Mouse (Mus musculus): Measurements from ENCODE around the gene Ift57.
A peak's percentile ranks its signal among the peaks of the same experiment; 100 is the strongest.

Ift57 gene

DNA sequence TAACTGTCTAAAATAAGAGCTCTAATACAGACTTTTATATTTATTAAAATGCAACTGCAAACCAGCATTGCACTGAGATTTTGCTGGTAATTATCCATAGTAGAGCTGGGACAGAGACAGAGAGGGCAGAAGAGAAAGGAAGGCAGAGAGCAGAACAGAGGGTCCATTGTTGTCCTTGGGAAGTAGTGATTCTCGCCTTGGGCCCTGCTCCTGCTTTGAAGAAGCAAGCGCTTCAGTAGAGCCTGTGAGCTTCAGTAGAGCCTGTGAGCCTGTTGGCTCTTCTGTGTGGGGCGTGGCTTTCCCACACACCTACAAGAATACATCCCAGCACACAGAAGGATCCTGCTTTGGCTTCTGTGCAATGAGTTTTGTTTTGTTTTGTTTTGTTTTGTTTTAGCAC, 54.3 kb downstream of the Ift57 start:
- DNase-seq (ENCODE audit: low spot score) = no peak

DNA sequence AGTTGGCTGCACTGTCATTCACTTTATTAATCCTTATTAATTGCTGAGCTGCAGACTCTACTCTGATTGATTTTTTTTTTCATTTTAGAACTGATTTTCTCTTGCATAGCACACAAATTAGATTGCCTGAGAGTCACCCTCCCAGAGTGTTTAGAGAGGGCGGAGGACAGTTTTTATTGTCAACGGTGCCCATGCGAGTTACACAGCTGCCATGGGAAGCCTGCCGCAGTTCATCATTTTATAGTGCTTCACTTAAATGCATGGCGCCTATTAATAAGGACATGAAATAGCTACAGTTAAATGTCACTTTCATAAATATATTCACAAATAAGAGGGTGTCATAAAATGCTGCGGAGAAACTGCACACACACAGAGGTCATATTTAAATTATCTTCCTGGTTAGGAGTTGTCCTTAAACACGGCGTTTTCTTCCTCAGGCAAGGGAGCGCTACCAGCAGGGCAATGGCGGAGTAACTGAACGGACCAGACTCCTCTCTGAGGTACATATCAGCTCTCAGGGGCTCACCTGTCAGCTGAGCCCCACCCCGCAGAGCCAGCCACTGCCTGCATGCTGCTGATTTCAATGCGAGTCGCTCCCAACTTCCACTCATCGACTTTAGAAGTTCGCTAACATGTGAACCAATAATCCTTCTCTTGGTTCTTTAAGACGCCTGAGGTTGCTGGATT, 61.6 kb downstream of the Ift57 start:
- DNase-seq (ENCODE audit: low spot score) = no peak

DNA sequence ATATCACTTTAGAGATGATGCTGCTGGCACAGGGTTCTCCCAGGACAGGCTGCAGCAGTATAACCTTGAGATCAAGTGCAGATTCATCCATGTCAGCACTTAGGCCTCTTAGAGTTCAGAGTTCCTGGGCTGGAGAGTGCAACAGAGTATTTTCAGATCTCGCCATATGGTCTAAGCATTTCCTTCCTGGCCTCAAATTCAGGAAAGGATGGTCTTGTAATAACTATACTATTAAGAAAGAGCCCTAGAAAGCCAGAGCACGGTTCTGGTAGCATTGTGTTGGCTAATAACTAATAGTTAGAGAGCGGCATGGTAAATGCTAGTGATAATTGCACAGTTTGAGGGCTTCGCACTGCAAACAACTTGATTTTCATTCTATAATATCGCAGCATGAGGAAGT, 62.9 kb downstream of the Ift57 start:
- no peak for DNase-seq (ENCODE audit: low spot score)

DNA sequence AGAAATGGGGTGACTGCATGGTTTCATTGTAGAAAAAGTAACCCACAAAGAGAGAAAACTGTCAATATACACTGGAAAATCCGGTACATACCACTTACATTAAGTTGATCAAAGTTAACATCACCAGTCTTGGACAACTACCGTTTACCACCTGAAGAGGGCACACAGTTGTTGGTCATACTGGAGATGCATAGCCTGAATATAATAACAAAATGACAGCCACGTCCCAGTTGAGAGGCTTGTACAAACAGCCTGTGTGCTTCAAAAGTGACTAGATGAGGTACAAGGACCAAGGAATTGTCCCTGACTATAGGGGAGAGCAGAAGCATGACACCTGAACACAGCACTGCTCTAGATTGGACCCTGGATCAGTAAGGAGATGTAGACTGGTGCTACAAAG, 67.3 kb downstream of the Ift57 start:
- peak; percentile 16 for DNase-seq (ENCODE audit: low spot score)

DNA sequence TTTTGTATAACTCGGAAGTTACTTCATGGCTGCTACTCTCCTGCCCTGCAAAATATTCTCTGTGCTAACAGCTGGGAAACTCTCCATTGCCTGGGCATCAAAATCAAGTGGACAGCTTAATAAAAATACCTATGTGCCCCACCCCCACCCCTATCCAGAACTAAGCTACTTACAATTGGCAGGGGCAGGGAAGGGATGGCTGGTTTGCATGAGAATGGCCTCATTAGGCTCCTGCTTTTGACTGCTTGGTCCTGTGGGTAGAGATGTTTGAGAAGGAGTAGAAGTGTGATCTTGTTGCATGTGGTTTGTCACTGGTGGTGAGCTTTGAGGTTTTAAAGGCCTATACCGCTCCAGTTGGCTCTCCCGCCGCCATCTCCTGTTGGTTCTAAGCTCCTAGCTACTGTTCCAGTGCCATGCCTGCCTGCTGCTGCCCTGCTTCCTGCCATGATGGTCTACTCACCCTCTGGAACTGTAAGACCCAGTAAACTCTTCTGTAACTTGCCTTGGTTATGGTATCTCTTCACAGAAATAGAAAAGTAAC, 69.5 kb downstream of the Ift57 start:
- no peak for DNase-seq (ENCODE audit: low spot score)

DNA sequence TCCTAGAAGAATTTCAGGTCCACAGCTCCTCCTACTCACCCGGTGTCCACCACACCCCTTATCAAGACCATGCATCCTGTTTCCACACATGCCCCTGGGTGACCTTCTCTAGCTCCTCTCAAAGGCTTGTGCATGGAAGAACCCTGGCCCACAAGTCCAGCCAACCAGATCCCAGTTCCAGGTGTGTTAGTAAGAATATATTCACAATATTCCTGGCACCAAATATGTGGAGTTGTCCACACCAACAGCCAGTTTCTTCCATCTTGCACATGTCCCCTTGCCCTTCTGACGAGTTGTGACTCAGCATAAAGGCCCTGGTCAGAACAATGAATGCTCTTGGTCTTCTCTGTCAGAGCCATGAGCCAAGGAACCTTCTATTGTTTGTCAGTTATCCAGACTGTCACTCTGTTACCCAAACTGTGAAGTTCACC, 70.8 kb downstream of the Ift57 start:
- DNase-seq (ENCODE audit: low spot score) = no peak

DNA sequence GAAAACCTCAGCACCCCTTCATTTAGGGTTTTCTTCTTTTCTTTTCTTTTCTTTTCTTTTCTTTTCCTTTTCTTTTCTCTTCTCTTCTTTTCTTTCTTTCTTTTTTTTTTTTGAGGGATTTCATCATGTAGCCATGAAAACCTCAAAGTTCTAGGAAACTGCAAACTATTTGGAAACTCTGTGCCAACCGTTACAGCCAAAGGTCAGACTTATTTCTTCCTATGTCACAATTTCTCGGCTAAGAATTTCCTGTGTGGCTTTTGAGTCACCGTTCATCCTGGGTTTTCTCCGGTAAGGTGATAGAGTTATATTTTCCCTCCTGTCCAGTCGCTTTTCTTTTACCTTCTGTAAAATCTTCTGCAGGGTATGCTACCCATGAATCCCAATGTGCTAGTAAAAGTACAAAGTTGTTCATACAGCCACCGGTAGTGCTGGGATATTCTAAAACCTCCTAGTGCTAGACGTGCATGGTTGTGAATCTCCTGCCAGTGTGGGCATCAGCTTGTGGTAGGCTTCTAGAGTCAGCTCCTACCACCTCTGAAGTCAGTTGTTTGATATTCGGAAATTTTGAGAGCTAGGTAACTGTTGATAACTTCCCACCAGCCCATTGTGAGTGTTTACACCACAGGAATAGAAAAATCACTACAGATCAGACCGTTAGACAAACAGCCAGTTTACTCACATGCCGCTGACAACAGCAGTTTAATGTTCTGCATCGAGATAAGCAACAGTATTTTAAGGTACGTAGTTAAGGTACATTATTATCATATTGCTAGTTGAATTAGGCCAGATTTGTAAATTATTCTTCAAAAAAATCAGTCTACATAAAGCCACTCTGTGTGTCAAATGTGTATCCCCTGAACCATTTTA, 71.5 kb downstream of the Ift57 start:
- no peak for DNase-seq (ENCODE audit: low spot score)

DNA sequence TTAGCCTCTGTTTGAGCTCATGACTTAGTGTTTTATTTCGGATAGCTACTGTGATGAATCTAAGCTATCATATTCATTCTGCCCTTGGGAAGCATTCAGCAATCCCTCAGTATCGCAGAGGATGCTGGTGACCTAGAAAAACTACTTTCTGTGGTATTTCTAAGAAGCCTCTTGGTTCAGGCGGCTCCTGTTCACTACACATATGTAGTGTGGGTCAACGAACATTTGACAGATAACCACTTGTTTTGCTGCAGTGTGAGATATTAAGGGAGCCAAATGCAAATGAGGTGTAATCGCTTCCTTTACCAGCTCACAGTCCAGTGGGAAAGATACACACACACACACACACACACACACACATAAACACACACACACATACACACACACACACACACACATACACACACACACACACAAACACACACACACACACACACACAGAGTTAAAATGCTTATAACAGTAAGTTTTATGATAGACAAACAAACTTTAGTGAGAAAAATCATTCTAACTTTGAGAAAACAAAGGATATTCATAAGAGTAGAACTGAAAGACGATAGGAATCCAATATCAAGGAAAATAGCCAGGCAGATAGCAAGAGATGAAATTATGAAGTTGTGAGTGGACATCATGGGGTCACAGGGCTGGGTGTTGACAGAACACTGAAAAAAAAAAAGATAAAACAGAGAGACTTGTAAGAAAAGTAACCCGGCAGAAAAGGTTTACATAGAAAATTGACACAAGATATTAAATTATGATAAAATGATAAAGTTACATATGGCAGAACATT, 72.8 kb downstream of the Ift57 start:
- no peak for DNase-seq (ENCODE audit: low spot score)

DNA sequence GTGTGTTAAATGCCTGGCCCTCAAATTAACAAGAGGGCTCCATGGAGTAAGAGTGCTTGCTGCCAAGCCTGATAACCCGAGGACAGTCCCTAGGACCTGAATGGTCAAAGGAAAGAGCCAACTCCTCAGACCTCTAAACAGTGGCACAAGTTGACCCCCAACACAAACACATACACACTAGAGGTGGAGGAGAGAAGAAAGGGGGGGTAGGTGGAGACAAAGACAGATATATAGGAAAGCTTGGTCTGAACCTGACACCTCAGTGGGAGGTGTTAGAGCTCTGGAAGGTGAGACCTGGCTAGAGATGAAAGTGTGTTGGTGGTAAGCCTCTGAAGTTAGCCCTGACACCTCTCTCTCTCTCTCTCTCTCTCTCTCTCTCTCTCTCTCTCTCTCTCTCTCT, 73.5 kb downstream of the Ift57 start:
- DNase-seq (ENCODE audit: low spot score) = no peak

DNA sequence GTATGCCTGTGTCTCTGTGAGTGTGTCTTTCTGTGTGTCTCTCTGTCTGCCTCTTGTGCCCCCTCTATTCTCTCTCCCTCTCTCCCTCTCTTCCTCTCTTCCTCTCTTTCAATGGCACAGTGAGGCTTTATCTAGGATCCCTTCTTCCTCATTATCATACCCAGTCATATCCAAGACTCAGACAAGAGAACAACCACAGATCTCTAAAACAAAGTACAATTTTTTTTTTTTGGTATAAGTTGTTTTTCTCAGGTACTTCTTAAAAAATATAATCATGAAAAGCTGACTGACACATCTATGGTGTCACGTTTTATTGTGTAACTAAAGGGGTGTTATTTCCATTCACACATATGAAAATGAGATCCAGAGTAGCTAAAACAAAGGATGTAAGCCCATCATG, 74.0 kb downstream of the Ift57 start:
- no peak for DNase-seq (ENCODE audit: low spot score)

DNA sequence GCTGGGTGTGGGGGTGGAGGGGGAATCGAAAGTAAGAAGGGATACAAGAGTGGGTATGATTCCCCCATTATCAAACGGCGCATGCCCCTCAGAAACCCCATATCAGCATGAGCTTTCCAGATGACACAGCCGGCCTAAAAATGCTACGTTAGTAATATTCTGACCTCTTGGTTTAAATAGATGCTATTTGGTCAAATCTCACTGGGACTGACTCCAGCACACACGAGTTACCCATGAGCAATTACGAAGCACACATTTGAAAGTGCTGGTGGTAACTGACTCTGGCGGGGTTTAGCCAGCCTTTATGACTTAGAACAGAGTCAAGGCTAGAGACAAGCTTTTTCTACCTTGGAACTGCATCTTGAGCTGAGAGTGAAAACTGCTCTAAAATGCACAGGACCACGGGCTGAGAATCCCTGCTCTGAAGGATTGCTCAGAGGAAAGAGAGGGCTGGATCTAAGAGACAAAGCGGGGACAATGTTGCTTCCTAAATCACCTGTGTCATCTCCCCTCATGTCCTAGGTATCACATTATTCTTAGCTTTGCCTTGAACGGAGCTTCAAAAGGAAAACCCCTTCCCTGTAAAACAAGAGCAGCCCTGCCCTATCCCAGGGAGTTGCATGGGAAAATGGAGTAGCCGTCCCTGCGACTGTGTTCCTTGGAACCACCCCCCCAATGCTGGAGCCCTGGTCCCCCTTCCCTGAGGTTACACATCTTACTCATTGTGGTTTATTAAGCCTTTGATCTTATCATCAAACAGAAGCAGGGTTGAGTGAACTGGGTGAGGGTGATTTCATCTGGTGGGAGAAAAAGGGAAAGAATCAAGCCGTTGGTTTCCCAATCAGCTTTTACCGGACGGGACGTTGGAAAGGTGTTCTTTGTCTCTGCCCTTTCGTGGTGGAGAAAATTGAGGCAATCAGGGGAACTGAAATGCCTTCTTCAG, 75.3 kb downstream of the Ift57 start:
- no peak for DNase-seq (ENCODE audit: low spot score)

DNA sequence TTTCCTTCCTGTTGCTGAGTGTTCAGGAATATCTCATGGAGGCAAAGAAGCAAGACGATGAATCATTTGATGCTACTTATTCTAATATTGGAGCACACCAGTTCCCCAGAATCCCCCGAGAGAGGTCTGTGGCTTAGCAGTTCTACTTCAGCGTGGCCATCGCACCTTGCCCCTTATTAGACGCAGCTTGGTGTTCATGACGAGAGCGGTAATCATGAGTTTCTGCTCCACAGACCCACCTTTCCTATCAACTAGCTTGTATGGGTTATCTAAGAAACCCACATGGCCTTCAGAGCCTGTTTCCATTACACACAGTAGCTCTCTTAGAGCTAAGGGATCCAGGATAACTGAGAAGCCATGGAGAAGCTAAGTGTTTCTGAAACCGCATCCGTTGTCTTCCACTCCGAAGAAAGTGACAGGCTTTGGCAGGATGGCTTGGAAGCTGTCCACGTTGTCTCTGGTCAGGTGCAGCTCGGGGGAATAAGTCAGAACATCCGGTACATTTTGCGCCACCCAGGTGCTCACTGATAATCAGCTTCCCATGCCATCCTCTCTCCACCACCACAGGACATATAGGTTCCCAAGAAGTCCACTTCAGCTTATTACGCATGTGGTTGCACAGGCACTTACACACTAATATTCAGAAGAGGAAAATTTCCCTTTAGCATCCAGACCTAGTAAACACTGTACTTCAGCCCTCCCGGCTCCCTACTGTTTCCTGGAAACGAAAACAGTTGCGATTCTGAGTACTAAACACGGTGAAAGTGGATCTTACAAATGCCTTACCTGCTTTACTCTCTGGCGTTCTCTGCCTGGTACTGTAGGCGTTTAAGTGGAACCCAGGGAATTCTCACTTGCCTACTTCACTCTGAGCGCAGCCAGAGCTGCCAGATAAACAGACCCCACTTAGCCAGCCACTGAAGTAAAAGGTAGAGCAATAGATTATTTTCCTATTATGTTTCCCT, 76.3 kb downstream of the Ift57 start:
- DNase-seq (ENCODE audit: low spot score) = no peak

DNA sequence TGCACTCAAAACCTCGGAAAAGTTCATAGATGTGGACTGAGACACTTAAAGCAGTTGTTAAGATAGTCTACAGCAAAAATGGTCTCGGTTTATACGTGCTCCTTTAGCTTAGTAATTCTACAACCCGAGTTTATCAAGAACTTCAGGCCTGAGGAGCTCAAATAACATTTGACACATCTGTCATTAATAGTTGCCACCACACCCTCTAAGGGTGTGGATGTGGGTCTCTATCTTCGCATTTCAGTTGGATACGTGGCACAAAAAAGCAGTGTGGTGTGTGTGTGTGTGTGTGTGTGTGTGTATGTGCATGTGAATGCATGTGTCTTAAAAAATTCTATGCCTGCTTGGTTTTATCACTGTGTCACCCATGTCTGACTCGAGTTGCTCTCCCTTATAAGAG, 77.9 kb downstream of the Ift57 start:
- DNase-seq (ENCODE audit: low spot score) = no peak

DNA sequence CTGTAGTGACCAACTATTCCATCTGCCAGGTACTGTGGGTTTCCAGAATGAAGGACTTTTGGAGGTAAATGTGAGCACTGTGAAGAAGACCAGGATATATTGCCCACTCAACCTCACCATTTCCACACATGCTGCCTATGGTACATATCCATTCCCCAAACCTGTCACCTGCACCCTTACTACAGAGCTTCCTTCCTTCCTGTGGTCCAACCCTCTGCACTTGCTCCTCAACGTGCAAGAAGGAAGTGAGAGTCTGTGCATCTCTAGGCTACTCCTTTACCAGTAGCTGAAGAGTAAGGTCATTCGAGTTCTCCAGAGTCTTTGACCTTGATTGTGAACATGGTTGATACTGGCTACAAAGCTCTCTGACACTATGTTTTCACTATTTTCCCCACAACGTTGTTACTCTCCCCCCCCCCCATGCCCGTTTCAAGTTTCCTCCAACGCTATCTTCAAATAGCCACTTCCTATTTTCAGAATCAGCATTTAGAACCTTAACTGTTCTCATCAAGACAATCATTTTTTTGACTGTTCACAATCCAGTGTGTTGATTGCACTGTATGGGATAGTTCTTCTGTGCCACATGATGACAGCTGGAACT, 82.6 kb downstream of the Ift57 start:
- no peak for DNase-seq (ENCODE audit: low spot score)

DNA sequence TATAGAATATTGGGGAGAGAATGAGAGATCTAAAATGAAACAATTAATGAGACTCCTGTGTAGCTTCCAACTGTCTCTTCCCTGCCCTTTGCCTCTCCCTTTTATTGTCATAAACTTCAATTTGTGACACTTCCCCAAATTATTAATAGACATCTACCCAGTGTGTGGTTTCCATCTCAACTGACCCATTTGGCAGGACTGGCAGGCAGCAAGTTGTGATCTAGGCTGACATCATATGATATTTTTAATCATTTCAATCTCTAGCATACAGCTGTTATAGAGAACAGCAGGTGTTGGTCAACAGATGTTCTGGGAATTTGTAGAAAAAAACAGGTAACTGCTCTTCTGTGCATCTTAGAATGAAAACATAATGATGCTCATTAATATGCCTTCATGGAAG, 84.3 kb downstream of the Ift57 start:
- no peak for DNase-seq (ENCODE audit: low spot score)

DNA sequence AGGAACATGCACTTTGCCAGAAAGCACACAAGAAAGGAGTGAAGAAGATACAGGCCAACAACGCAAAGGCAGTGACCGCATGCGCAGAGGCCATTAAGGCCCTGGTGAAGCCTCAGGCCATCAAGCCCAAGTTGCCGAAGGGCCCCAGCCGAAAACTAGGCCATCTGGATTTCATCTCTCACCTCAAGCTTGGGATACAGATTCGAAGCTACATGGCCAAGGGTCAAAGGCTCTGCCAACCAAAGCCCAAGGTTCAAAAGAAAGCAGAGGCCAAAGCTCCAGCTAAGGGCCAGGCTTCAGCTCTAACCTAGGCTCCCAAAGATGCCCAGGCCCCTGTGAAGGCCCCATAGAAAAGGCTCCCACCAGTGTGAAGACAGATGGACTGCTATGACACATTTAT, 87.1 kb downstream of the Ift57 start:
- DNase-seq (ENCODE audit: low spot score) = no peak

DNA sequence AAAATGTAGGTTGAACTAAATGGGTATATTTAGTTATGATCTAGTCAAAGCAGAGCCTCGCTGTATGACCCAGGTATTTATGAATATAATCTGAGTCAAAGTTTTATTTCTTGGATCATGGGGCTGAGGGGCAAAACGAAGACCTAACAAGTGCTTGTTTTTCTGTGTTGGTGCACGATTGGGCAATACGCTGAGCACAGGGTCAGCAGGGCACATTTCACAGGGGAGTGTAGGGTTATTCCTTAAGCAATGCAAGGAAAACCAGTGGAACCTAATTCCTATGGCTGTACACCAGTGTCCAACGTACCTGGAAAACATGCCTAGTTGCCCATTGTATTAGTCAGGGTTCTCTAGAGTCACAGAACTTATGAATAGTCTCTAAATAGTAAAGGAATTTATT, 88.7 kb downstream of the Ift57 start:
- DNase-seq (ENCODE audit: low spot score) = no peak

DNA sequence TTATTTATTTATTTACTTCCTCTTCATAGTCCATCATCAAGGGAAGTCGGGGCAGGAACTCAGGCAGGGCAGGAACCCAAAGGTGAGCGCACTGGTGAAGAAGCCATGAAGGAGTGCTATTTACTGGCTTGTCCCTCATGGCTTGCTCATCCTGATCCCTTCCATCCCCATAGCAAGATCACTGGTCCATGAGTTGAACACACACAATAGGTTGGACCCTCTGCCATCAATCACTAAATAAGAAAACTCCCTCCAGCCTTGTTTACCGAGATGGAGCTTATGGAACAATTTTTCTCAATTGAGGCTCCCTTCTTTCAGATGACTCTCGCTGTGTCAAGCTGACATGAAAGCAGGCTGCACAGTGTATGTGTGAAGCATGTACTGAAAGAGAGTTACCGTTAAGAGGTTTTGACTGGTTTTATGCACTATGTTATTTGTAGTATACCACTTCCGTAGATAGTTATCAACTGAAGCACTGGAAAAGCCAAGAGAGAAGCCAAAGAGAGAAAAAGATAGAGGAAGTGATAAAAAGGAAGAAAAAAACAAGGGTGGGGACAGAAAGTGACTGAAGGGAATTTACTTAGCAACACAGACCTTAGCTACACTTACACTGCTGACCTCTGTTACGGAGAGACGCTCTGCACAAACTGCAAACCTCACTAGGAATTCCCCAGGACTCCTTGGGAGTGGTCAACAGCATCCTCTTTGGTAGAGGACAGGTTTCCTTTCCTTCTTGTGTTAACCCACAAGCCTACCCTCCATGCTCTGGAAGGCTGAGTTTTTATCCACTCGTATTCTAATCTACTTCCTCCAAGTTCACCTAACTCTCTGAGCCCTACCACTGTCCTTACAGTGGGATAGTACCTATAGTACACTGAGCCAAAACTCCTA, 91.8 kb downstream of the Ift57 start:
- DNase-seq (ENCODE audit: low spot score) = no peak

DNA sequence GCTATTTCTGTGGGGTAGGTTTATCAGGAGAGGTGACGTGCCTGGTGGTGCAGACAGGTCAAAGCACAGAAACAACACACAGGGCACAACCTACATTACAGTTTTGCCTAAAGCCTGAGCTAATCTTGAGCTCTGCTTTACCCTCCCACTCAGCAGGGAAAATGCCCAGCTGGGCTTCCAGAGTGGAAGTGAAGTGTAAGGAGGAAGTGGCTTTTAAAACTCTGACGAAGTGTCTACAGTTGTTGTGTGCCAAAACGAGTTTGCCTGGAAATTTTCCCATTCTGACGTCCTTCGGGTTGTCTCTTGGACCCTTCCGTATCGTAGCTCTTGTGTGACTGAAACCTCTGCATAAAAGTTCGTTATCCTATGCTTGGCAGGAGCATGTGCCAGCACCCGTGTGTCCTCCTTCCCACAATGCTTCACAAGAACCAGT, 93.4 kb downstream of the Ift57 start:
- DNase-seq (ENCODE audit: low spot score) = no peak
